Mouse (Mus musculus) intestine, postnatal 0 days (tissue): Measurements from ENCODE around the gene Wdr95. TPM values are rescaled to one million over a fixed set of nuclear protein-coding genes. Genes with fewer than 3 reads are reported as not detected.

Experiments used
- ATAC-seq: fragments of 200-750 bp; cut with Nextera tagmentation; 2 replicates; pipeline ENCODE4 v1.8.0; 2017; ENCODE audit warnings: mild to moderate bottlenecking, moderate TSS enrichment, moderate library complexity
- H3K27ac ChIP-seq: fragments of 300-500 bp; sonication (generic); 2 replicates; pipeline ENCODE4 v1.5.1; 2014; ENCODE audit warnings: mild to moderate bottlenecking, low read depth, low read length, moderate library complexity
- H3K27me3 ChIP-seq: fragments of 300-500 bp; sonication (generic); replicated peaks from 2 replicates; pipeline ENCODE4 v1.6.1; 2014; ENCODE audit warnings: low read length, mixed read lengths; ENCODE audit not compliant: control insufficient read depth, insufficient read depth
- H3K36me3 ChIP-seq: fragments of 300-500 bp; sonication (generic); 2 replicates; pipeline ENCODE4 v1.6.1; 2014; ENCODE audit warnings: mild to moderate bottlenecking, moderate library complexity; ENCODE audit not compliant: control insufficient read depth, insufficient read depth
- H3K4me1 ChIP-seq: fragments of 300-500 bp; sonication (generic); replicated peaks from 2 replicates; pipeline ENCODE4 v1.6.1; 2014; ENCODE audit warnings: antibody characterized with exemption, low read length, mixed read lengths; ENCODE audit not compliant: control insufficient read depth, insufficient read depth
- H3K4me2 ChIP-seq: fragments of 300-500 bp; sonication (generic); replicated peaks from 2 replicates; pipeline ENCODE4 v1.6.1; 2014; ENCODE audit warnings: low read depth, mild to moderate bottlenecking, moderate library complexity
- H3K4me3 ChIP-seq: fragments of 300-500 bp; sonication (generic); 2 replicates; pipeline ENCODE4 v1.5.1; 2014; ENCODE audit warnings: low read depth, low read length
- H3K9ac ChIP-seq: fragments of 300-500 bp; sonication (generic); 2 replicates; pipeline ENCODE4 v1.6.1; 2014; ENCODE audit warnings: mild to moderate bottlenecking, low read depth, low read length
- H3K9me3 ChIP-seq: fragments of 300-500 bp; sonication (generic); 2 replicates; pipeline ENCODE4 v1.6.1; 2016; ENCODE audit warnings: mixed run types; ENCODE audit not compliant: control insufficient read depth
- CTCF ChIP-seq: sonication (generic); IDR thresholded peaks from 2 replicates; pipeline ENCODE4 v1.5.1; 2016; ENCODE audit warnings: low read depth, mild to moderate bottlenecking, control low read depth, antibody characterized with exemption, moderate library complexity
- WGBS: fragments of 180-500 bp; shearing (Covaris S2); extraction: QIAGEN DNeasy Blood & Tissue Kit; methylation state at CpG from one replicate; pipeline ENCODE4 v1.1.7; 2014; 5-methylcytosine and 5-hydroxymethylcytosine counted together
- polyA plus RNA-seq: library from polyadenylated mRNA; unstranded; fragments of >200 nt; fragmentation: Nextera tagmentation; extraction: Ambion mirVana; gene quantifications from 2 replicates; pipeline ENCODE4 v1.2.1, GENCODE M21; 2015

The Wdr95 gene
- polyA plus RNA-seq, 1 experiment from 2014 or later, result not detected

DNA sequence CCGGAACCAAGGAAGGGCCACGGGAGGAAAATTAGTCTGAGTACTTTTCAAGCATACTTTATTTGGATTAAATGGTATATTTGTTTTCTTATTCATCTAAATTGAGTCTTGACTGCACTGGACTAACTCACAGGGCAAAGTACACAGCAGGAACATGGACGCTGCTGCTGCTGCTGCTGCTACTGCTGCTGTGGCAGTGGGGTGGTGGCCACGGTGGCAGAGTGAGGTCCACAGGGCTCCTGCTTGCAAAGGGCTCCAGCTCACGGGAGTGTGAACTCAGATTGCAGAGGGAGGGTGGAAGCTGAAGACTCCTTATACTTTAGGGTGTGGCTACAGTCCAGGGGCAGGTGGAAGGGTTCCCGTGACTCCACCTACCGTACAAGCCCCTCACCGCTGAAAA is 23.5 kb upstream of the Wdr95 start:
- no peak for ATAC-seq
- 63% methylated on average over 8 of the region's 8 CpGs for WGBS
- H3K27me3 ChIP-seq, result no peaks in the 10 kb centered on the region
- no peaks in the 10 kb centered on the region for H3K4me1 ChIP-seq
- H3K9me3 ChIP-seq, result no peaks in the 10 kb centered on the region
- H3K36me3 ChIP-seq, result no peaks in the 10 kb centered on the region
- H3K4me3 ChIP-seq, result no peak overlapping the region
- TF ChIP-seq CTCF, result no peak
- no peak overlapping the region for H3K27ac ChIP-seq
- no peak overlapping the region for H3K9ac ChIP-seq
- no peak overlapping the region for H3K4me2 ChIP-seq

DNA sequence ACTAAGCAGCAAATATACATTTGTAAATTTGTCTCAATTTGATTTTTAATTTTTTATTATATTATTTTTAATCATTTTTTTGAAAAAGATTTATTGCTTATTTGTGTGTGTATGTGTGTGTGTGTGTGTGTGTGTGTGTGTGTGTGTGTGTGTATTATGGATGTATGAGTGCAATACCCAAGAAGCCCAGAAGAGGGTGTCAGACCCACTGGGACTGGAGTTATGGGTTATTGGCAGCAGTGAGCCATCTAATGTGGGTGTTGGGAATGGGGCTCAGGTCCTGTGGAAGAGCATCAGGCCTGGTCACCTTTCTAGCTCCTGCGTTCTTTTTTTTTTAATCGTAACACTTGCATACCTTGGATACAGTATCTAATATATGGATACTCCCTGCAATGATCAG is 22.4 kb upstream of the Wdr95 start:
- no peak for ATAC-seq
- no peak overlapping the region for H3K27ac ChIP-seq
- no peak overlapping the region for H3K9ac ChIP-seq
- no peaks in the 10 kb centered on the region for H3K27me3 ChIP-seq
- TF ChIP-seq CTCF, result no peak
- H3K4me3 ChIP-seq, result no peak overlapping the region
- 96% methylated on average over 2 of the region's 2 CpGs for WGBS
- no peaks in the 10 kb centered on the region for H3K36me3 ChIP-seq
- H3K9me3 ChIP-seq, result no peaks in the 10 kb centered on the region
- H3K4me1 ChIP-seq, result no peaks in the 10 kb centered on the region
- H3K4me2 ChIP-seq, result no peak overlapping the region

GRCm38 (mm10) chr5:149508094-149509029 is 20.1 kb upstream of the Wdr95 start:
- WGBS, result 74% methylated on average over 20 of the region's 20 CpGs
- Histone ChIP-seq H3K27me3 (no peaks in the 10 kb centered on the region), H3K4me1 (no peaks in the 10 kb centered on the region), H3K36me3 (no peaks in the 10 kb centered on the region), H3K4me3 (no peak overlapping the region), H3K4me2 (no peak overlapping the region), H3K9ac (no peak overlapping the region), H3K9me3 (no peaks in the 10 kb centered on the region), H3K27ac (no peak overlapping the region)
- TF ChIP-seq CTCF, result no peak
- peak; percentile 13; the same call in 1 of the 2 replicates for ATAC-seq

- H3K27me3 ChIP-seq, result no peaks in the 10 kb centered on the region
- H3K9me3 ChIP-seq, result no peaks in the 10 kb centered on the region
- ATAC-seq, result no peak
- no peak overlapping the region for H3K9ac ChIP-seq
- no peaks in the 10 kb centered on the region for H3K36me3 ChIP-seq
- no peak overlapping the region for H3K4me3 ChIP-seq
- no peaks in the 10 kb centered on the region for H3K4me1 ChIP-seq
- no peak for TF ChIP-seq CTCF
- no peak overlapping the region for H3K27ac ChIP-seq
- WGBS, result 75% methylated on average over 13 of the region's 13 CpGs
- H3K4me2 ChIP-seq, result no peak overlapping the region
These were observed 18.2 kb upstream of the Wdr95 start for GRCm38 (mm10) chr5:149510323-149510722.

DNA sequence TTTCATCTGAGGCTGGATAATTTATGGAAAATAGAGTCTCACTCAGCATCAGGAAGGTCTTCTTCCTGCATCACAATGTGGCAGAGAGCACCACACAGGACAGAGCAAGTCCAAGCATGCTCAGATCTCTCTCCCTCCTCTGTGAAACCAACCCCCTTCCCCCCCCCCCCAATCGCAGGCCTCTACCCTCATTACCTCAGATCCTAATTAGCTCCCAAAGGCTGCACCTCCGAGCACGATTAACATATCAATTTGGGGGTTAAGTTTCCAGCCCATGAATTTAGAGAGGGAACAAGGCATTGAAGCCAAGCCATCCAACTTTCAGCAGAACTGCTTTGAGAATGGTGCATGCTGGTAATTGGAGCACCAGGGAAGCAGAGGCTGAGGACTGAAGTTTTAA is 15.8 kb upstream of the Wdr95 start:
- no peaks in the 10 kb centered on the region for H3K36me3 ChIP-seq
- WGBS, result 71% methylated on average over 3 of the region's 3 CpGs
- no peak overlapping the region for H3K4me3 ChIP-seq
- no peak for TF ChIP-seq CTCF
- H3K27ac ChIP-seq, result no peak overlapping the region
- no peaks in the 10 kb centered on the region for H3K4me1 ChIP-seq
- H3K9ac ChIP-seq, result no peak overlapping the region
- ATAC-seq, result no peak
- H3K4me2 ChIP-seq, result no peak overlapping the region
- H3K9me3 ChIP-seq, result no peaks in the 10 kb centered on the region
- H3K27me3 ChIP-seq, result no peaks in the 10 kb centered on the region

DNA sequence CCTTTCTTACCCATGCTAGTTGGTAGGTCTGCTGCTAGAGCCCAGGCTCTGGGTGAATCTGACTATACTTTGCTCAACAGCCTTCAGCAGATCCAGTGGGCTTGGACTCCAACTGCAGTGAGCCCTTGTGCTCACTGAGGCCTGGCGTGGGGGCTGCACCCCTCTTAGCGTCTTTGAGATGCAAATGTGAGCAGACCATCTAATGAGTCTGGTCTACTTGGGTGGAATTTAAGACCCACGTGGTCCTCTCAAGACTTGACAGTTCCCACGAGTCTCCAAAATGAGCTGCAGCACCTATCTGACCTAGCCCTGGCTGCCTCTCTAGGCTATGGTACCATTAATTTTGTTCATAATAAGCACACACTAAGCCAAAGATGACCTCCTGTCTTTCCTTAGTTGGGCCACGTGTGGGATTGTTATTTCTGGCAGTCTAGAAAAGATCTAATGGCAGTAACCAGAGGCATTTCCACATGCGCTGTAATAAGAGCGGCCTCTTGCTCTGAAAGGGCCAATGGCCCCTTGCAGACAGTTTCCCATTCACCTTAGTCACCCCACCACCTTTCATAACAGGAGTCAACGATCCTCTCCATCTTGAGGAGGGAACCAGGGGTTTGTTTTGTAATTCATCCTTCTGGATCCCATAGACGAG is 14.9 kb upstream of the Wdr95 start:
- Histone ChIP-seq H3K27me3 (no peaks in the 10 kb centered on the region), H3K9ac (no peak overlapping the region), H3K4me2 (peak overlapping the region; percentile 37), H3K4me1 (no peaks in the 10 kb centered on the region), H3K9me3 (no peaks in the 10 kb centered on the region), H3K36me3 (no peaks in the 10 kb centered on the region), H3K4me3 (no peak overlapping the region), H3K27ac (peak overlapping the region; percentile 28; the same call in 1 of the 2 replicates)
- ATAC-seq, result no peak
- TF ChIP-seq CTCF, result no peak
- 57% methylated on average over 9 of the region's 9 CpGs for WGBS
